Mouse (Mus musculus): ENCODE measurements around the gene Gm29133.

Gm29133 gene

DNA sequence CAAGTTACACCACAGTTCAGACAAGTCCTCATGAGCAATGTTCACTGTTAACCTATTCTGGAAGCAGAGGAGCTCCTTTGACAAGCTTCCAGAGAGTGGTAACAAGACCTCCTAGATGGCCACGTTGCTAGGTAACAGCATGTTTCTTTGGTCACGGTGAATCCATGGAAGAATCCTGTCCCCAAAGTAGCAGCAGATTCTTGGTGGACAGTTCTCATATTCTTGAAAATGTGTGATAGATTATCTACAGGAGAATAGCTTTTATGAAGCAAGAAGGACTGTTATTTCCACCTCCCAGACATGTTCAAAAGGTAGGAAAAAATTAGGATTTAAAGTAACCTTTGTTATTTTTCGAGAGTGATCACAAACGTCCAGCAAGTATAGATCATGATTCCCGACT is at the start of gene Gm29133:
Gene Gm29133 (plus strand): TSS at position 301 of the 400 bp plus-strand sequence.
- peak; percentile 24 for DNase-seq (ENCODE audit: low spot score)

GRCm38 (mm10) chr3:75699088-75699487 is 48.9 kb upstream of the Gm29133 start:
- DNase-seq (ENCODE audit: low spot score) = no peak

DNA sequence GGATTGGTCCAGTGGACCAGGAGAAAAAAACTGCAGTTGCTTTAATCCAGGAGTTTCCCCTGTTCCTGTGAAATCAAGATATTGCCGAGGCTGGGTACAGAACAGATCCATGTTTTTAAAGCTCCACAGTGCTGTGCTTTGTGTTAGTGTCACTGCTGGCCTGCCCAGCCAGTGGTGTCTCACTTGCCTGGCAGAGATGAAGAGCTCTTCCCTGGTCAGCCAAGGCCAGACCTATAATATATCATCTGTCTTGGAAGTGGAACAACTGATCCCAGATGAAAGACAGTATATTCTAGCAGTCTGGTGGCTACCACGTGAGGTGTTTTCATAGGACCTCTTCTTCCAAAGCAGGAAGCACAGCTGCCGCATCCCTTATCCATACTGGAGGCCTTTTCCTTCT is 46.7 kb upstream of the Gm29133 start:
- DNase-seq (ENCODE audit: low spot score) = no peak

DNA sequence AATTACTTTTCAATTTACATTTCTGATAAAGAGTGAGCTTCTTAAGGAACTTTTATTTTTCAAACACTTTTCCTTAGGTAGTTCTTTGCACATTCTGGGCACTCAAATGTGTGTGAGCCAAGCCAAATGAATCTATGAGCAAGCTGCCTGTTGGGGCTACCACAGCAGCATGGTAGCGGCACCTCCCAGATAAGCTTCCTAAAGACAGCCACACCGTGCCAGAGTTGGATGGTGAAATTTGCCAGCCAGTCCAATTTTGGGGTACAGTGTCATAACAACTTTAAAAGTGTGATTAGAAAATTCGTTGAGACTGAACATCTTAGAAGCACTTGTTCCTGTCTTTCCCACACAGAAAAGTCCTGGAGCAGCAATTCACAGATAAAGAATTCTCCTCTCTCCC is 41.5 kb upstream of the Gm29133 start:
- DNase-seq (ENCODE audit: low spot score) = no peak

GRCm38 (mm10) chr3:75713678-75714295 is 34.2 kb upstream of the Gm29133 start:
- DNase-seq (ENCODE audit: low spot score) = no peak

DNA sequence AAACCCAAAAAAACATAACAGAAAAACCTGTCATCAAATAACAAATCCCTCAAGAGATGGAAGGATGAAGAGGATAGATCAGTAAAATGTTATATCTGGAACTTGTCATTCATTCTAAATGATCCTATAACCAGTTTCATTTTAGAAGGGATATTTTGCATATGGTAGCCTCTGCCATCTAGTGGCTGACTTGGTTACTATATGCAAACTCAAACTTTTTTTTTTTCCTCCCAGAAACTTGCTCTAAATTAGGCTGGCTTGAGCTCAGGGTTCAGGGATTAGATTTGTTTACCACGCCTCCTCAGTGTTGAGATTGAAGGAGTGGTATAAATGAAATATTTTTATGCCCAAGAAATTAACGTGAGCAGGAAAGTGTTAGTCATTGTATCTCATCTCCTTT is 27.3 kb upstream of the Gm29133 start:
- peak; percentile 59 for DNase-seq (ENCODE audit: low spot score)

- DNase-seq (ENCODE audit: low spot score) = no peak
Measured at GRCm38 (mm10) chr3:75730982-75731600, 16.9 kb upstream of the Gm29133 start.

DNA sequence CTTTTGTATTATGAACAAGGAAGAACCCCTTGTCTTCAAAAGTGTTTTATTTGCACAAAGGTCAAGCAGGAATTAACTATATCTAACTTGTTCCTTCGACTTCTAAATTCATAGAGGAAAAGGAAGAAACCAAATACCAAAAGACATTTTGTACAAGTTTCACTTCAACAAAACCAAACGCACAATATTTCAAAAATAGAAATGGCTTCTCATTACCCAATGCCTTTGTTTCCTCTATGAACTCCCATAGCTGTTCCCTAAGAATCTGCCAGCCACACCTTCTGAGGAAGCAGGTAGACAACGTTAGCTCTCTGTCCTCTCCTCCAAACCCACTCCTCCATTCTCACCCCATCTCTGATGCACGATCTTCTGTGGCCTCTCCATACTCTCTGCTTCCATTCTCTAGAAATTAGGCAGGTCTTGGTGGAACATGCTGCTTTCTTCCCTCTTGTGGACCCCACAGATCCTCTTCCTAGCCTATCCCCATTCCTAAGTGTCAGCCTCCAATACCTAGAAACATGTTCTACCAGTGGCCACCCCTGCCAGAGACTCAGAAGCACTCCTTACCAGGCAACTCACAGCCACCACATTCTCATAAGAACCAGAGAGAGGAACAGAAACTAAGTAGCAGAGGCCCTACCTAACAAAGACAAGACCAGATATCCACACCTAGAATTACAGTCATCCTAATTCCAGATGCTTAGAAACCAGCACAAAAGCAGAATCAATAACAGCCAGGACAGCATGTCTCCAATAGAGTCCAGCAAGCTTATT is 4.1 kb upstream of the Gm29133 start:
- no peak for DNase-seq (ENCODE audit: low spot score)

DNA sequence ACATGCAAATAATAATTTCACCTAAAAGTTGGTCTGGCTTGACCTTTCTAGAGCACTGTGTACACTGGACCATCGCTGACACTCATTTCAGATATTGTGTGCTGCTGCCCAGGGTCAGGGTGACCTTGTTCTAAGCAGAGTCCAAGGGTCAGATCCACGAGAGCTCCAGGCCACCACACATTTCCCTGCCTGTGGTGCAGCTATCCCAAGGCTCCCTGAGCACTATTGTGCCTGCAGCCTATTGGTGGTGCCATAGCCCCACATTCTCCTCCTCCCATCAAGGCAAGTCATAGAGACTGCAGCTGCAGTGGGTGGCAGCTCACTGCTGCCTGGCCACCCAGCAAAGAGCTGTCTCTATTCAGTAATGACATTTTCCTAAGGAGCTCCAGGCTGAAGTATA is 2.7 kb upstream of the Gm29133 start:
- no peak for DNase-seq (ENCODE audit: low spot score)

- peak; percentile 17 for DNase-seq (ENCODE audit: low spot score)
Measured at GRCm38 (mm10) chr3:75763351-75763750, 15.4 kb downstream of the Gm29133 start.

- DNase-seq (ENCODE audit: low spot score) = no peak
Measured at GRCm38 (mm10) chr3:75774253-75774652, 26.3 kb downstream of the Gm29133 start.

GRCm38 (mm10) chr3:75808001-75808400 is 60.0 kb downstream of the Gm29133 start:
- no peak for DNase-seq (ENCODE audit: low spot score)

DNA sequence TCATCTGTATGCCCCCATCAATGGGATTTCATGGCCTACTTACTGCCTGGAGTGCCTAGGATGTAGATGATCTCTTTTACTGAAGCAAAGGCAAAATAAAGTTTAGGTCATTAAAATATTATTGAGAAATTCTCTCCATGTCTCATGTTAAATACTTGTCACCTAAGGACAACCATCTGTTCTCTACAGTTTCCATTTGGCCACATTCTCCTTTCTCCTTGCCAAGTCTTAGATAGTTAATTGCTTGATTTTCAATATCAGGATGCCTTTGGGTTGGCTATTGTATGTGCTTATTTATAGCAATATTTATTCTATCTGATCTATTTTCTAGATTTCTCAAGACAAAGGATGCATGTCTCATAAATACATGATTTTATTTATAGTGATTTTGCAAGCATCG is 75.9 kb downstream of the Gm29133 start:
- no peak for DNase-seq (ENCODE audit: low spot score)

DNA sequence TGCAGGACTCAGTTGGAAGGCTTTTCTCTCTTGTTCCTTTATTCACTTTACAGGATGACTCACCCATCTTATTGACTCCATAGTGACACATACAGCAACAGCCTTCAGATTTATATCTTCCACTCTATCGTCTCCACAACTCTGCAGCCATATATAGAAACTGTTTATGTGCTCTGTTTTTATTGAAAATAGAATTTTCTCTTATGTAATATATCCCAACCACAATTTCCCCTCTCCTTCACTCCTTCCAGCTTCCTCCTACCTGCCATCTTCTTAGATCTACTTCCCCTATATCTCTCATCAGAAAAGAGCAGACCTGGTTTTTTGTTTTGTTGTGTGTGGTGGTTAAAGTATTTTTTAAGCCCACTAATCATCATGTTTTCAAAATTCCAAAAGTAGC is 76.5 kb downstream of the Gm29133 start:
- DNase-seq (ENCODE audit: low spot score) = no peak

DNA sequence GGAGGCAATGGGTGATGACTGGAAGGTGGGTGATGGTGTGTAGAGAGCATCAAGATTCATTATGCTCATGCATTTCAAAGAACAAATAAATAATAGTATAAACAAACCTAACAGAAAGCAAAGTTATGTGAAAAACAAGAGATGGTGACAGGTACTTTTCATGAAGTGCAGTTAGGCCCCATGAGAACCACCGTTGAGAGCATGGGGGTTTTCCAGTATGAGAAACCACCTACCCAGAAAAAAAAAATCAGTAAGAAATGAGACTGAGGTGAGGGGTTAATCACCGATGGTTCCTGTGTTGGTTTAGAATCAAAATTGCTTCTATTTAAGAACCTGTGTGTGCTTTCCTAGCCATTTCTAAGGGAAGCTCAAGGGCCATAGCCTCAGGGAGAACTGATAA is 86.8 kb downstream of the Gm29133 start:
- DNase-seq (ENCODE audit: low spot score) = no peak

- no peak for DNase-seq (ENCODE audit: low spot score)
Measured at GRCm38 (mm10) chr3:75835286-75835967, 87.4 kb downstream of the Gm29133 start.
